ENCODE assay signal across 8 mouse cellular contexts in genomic region chr3:93446128-93446755, GRCm38 (mm10). TPM values are rescaled to one million over a fixed set of nuclear protein-coding genes. Genes with fewer than 3 reads are reported as not detected.
DNase-seq lines count a peak whose midpoint lies in the region.

No protein-coding gene starts in this region.

- DNase-seq in left cerebral cortex, adult 18-20 months (ENCODE audit: low spot score in 2 of 2), result peak; percentile 3 to 7
- DNase-seq in left cerebral cortex, adult 9 months (ENCODE audit: low spot score in 2 of 2), result no peak
- peak; percentile 77 for DNase-seq in embryo, embryonic 11 days
- DNase-seq in heart, postnatal 4 days, result peak; percentile 26
- DNase-seq in layer of hippocampus, postnatal 36 days, result peak; percentile 11
- DNase-seq in lung, postnatal 4 days, result peak; percentile 21 to 39
- DNase-seq in right cerebral cortex, postnatal 36 days (ENCODE audit: low spot score in 2 of 2), result peak; percentile 1
- no peak for DNase-seq in MN1 (ENCODE audit: low spot score)

RNA-seq across cellular contexts. Expression of gene Tchh, which starts 4.1 kb away (rescaled TPM):
- 1 to 10 TPM; 2.8 to 3.0 TPM for total RNA-seq in left cerebral cortex, adult 18-20 months (2021)
- under 1 TPM; 0.20 to 0.26 TPM for total RNA-seq in heart, postnatal 4 days (2021)
- 1 to 10 TPM in 1 of 2 experiments, under 1 TPM in 1; 0.91 to 1.1 TPM for total RNA-seq in layer of hippocampus, postnatal 36 days (2021)

RNA-seq across cellular contexts. Expression of gene Tchhl1, which starts 22.3 kb away (rescaled TPM):
- total RNA-seq in left cerebral cortex, adult 18-20 months (2021), result not detected
- not detected for total RNA-seq in heart, postnatal 4 days (2021)
- total RNA-seq in layer of hippocampus, postnatal 36 days (2021), result not detected

RNA-seq across cellular contexts. Expression of gene Rptn, which starts 52.7 kb away (rescaled TPM):
- total RNA-seq in left cerebral cortex, adult 18-20 months (2021), result not detected
- total RNA-seq in heart, postnatal 4 days (2021), result not detected
- total RNA-seq in layer of hippocampus, postnatal 36 days (2021), result not detected

Comparison
In these comparisons a context has a peak if more than half of its experiments do, and no peak if none do; other contexts are left out.
1. DNase-seq: peak in left cerebral cortex, adult 18-20 months (2 of 2), embryo, embryonic 11 days (single experiment), heart, postnatal 4 days (single experiment), layer of hippocampus, postnatal 36 days (2 of 2), lung, postnatal 4 days (2 of 2) and right cerebral cortex, postnatal 36 days (2 of 2); none in left cerebral cortex, adult 9 months (0 of 2) and MN1 (single experiment).